Comparison of ENCODE assay signal across 29 mouse cellular contexts in genomic region chr9:10667438-10667837, GRCm38 (mm10).
"Had no signal": no experiment of that assay in that cellular context is flagged by ENCODE, and none has a peak within 500 bp of the region (broad histone marks: within the 10 kb centered on the region; RNA-seq: fewer than 3 reads in every experiment).

No protein-coding gene starts in this region.

- H3K9ac ChIP-seq: heart, embryonic 12.5 days; hindbrain, embryonic 13.5 days; hindbrain, embryonic 15.5 days; kidney, embryonic 15.5 days; limb, embryonic 12.5 days; liver, embryonic 13.5 days; liver, embryonic 15.5 days; liver, postnatal 0 days had no signal

- ATAC-seq: hindbrain, postnatal 0 days; intestine, embryonic 16.5 days; liver, postnatal 0 days had no signal

- H3K9me3 ChIP-seq: heart, embryonic 10.5 days; heart, embryonic 12.5 days; hindbrain, embryonic 10.5 days; hindbrain, embryonic 13.5 days; hindbrain, embryonic 15.5 days; kidney, embryonic 15.5 days; limb, embryonic 10.5 days; limb, embryonic 12.5 days; liver, embryonic 13.5 days; liver, embryonic 15.5 days had no signal

- H3K27me3 ChIP-seq: heart, embryonic 12.5 days; hindbrain, embryonic 13.5 days; hindbrain, embryonic 15.5 days; kidney, embryonic 15.5 days; limb, embryonic 12.5 days; liver, embryonic 13.5 days; liver, embryonic 15.5 days had no signal

- DNase-seq: gastrocnemius, adult 2 months; gastrocnemius, postnatal 10 days; gastrocnemius, postnatal 25 days; heart, adult 18-20 months; heart, postnatal 10 days; heart, postnatal 4 days; kidney, adult 11 months; kidney, adult 2 months; kidney, adult 9 months; kidney, postnatal 14 days; kidney, postnatal 36 days; layer of hippocampus, adult 9-11 months; liver; liver, embryonic 13.5 days; liver, postnatal 0 days had no signal

- H3K36me3 ChIP-seq: heart, embryonic 10.5 days; heart, embryonic 12.5 days; hindbrain, embryonic 10.5 days; hindbrain, embryonic 13.5 days; hindbrain, embryonic 15.5 days; kidney, embryonic 15.5 days; limb, embryonic 10.5 days; limb, embryonic 12.5 days; liver, embryonic 13.5 days; liver, embryonic 15.5 days had no signal

- H3K4me2 ChIP-seq: heart, embryonic 12.5 days; hindbrain, embryonic 13.5 days; hindbrain, embryonic 15.5 days; kidney, embryonic 15.5 days; limb, embryonic 12.5 days; liver, embryonic 11.5 days; liver, embryonic 13.5 days; liver, embryonic 15.5 days had no signal

- H3K4me1 ChIP-seq: heart, embryonic 10.5 days; heart, embryonic 12.5 days; hindbrain, embryonic 10.5 days; hindbrain, embryonic 13.5 days; hindbrain, embryonic 15.5 days; kidney, embryonic 15.5 days; limb, embryonic 10.5 days; limb, embryonic 12.5 days; liver, embryonic 13.5 days; liver, embryonic 15.5 days had no signal

- H3K27ac ChIP-seq: gastrocnemius, adult 2 months; heart, embryonic 10.5 days; hindbrain, embryonic 10.5 days; hindbrain, embryonic 13.5 days; hindbrain, embryonic 15.5 days; hindbrain, postnatal 0 days; kidney, embryonic 15.5 days; kidney, postnatal 0 days; left cerebral cortex, adult 2 months; limb, embryonic 10.5 days; limb, embryonic 12.5 days; liver, embryonic 13.5 days; liver, embryonic 15.5 days had no signal

- H3K4me3 ChIP-seq: gastrocnemius, adult 2 months; heart, embryonic 10.5 days; heart, embryonic 12.5 days; hindbrain, embryonic 10.5 days; hindbrain, embryonic 13.5 days; hindbrain, embryonic 15.5 days; kidney, embryonic 15.5 days; left cerebral cortex, adult 2 months; limb, embryonic 10.5 days; limb, embryonic 12.5 days; liver, embryonic 13.5 days; liver, embryonic 15.5 days had no signal
